In genomic region chr1:179045856-179046714, GRCm38 (mm10) we compare ENCODE assay signal across 12 mouse cellular contexts.
DNase-seq lines count a peak whose midpoint lies in the region; ATAC-seq and TF ChIP-seq lines count a peak whose summit lies in the region.
"Had no signal": no experiment of that assay in that cellular context is flagged by ENCODE, and none has a peak within 500 bp of the region (broad histone marks: within the 10 kb centered on the region; RNA-seq: fewer than 3 reads in every experiment).

No protein-coding gene starts in this region.

- in situ Hi-C loops in Patski (cut with MboI; ENCODE audit: low pct_unique_long_range_greater_than_20kb) = loop anchor here (5.0 kb wide), 1 partner anchor 519 kb away; the partner anchor contains the start of gene Kif26b

- peak; percentile 28 for ATAC-seq in Patski
- peak; percentile 84 for ATAC-seq in granulocyte monocyte progenitor cell, adult 5-6 weeks (replicated peaks; ENCODE audit: poor library complexity, severe bottlenecking)
- peak; percentile 78 for ATAC-seq in megakaryocyte, adult 5-6 weeks (ENCODE audit: poor library complexity, severe bottlenecking)
- ATAC-seq: activated CD4-positive, CD25-positive, alpha-beta regulatory T cell, adult 4 months had no signal

- POLR2A ChIA-PET in Patski (lab: Charles Lee) = interaction anchor here (0.8 kb wide), 1 partner anchor 70 kb away, joined by 3 read pairs; no protein-coding TSS in a partner anchor

- 0 out of 2 replicates have a peak overlapping the region, but pooled peaks have one; percentile 31 for H3K27ac ChIP-seq in heart, embryonic 10.5 days
- H3K27ac ChIP-seq: heart, embryonic 15.5 days had no signal

- no peaks in the 10 kb centered on the region for H3K27me3 ChIP-seq in heart, embryonic 10.5 days (ENCODE audit: insufficient read depth, poor library complexity, severe bottlenecking)
- H3K27me3 ChIP-seq in Patski = no peaks in the 10 kb centered on the region
- H3K27me3 ChIP-seq: heart, embryonic 15.5 days; megakaryocyte, embryonic 14.5 days had no signal

- H3K4me1 ChIP-seq in heart, embryonic 10.5 days = peaks cover 25% of the 10 kb centered on the region
- H3K4me1 ChIP-seq: megakaryocyte, embryonic 14.5 days had no signal

- no peak for DNase-seq in heart, embryonic 10.5 days (ENCODE audit: low spot score)
- no peak for DNase-seq in heart, adult 18-20 months
- peak; percentile 84 for DNase-seq in Patski (ENCODE audit: low read depth, low spot score)
- no peak for DNase-seq in right cerebral cortex, adult 18-20 months
- DNase-seq in layer of hippocampus, adult 8-10 months (ENCODE audit: low spot score in 2 of 2) = no peak
- DNase-seq: cerebellum, adult 11 months; thymus, postnatal 25 days had no signal

- 75% methylated on average over 17 of the region's 17 CpGs for WGBS in heart, embryonic 10.5 days

- CTCF ChIA-PET in Patski (lab: Charles Lee) = interaction anchor here (1.4 kb wide), 1 partner anchor 8 kb away, joined by 4 read pairs; no protein-coding TSS in a partner anchor

- H3K36me3 ChIP-seq in heart, embryonic 10.5 days = no peaks in the 10 kb centered on the region
- H3K36me3 ChIP-seq: heart, embryonic 15.5 days had no signal

- TF ChIP-seq CTCF in Patski (IDR thresholded peaks at IDR 0.05) = no peak

- H3K9me3 ChIP-seq in heart, embryonic 10.5 days = no peaks in the 10 kb centered on the region
- H3K9me3 ChIP-seq: heart, embryonic 15.5 days; megakaryocyte, embryonic 14.5 days had no signal

- no peak overlapping the region for H3K4me3 ChIP-seq in heart, embryonic 10.5 days
- H3K4me3 ChIP-seq: heart, embryonic 15.5 days; megakaryocyte, embryonic 14.5 days had no signal

Comparison
In these comparisons a context has a peak if more than half of its experiments do, and no peak if none do; other contexts are left out.
1. ATAC-seq: peak in every context shown above with its lines; median percentile 84 in granulocyte monocyte progenitor cell, adult 5-6 weeks; 78 in megakaryocyte, adult 5-6 weeks; 28 in Patski.